Mouse (Mus musculus): Measurements from ENCODE around the gene Chtf18. TPM values are rescaled to one million over a fixed set of nuclear protein-coding genes. Genes with fewer than 3 reads are reported as not detected.

Gene Chtf18
- total RNA-seq (2014; fragmentation: Nextera tagmentation): 7.3 and 17.7 TPM in 2 replicates
- total RNA-seq (2017): 24.4 and 26.2 TPM in 2 replicates
- 80.9 and 89.1 TPM in 2 replicates for polyA plus RNA-seq (2012)

GRCm38 (mm10) chr17:25727265-25728008 lies at the start of gene Chtf18, which contains the start of gene Rpusd1:
TSS of gene Chtf18 (minus strand) at chr17:25727419.
TSS of gene Rpusd1 (plus strand) at chr17:25727670.
- no peaks in the 10 kb centered on the region for H3K9me3 ChIP-seq (replicated peaks)
- TF ChIP-seq GATA2 (IDR thresholded peaks at IDR 0.05; ENCODE audit: borderline replicate concordance, low read depth, low read length): no peak
- TF ChIP-seq GATA1 (IDR thresholded peaks at IDR 0.05; ENCODE audit: borderline replicate concordance, low read length): no peak
- TF ChIP-seq TAL1 (conservative IDR thresholded peaks at IDR 0.05; ENCODE audit: low read depth, low read length): no peak
- TF ChIP-seq POLR2AphosphoS5 (IDR thresholded peaks at IDR 0.05; ENCODE audit: insufficient replicate concordance, low read depth, low read length): no peak
- TF ChIP-seq CTCF (IDR thresholded peaks at IDR 0.05; ENCODE audit: low read depth, low read length): no peak
- peak; percentile 100 for DNase-seq (ENCODE audit: low spot score)
- H3K36me3 ChIP-seq (replicated peaks): peaks cover 76% of the 10 kb centered on the region
- H3K4me1 ChIP-seq (ENCODE audit: insufficient read depth, low read depth, low read length): peaks cover 50% of the 10 kb centered on the region
- no peaks in the 10 kb centered on the region; the same call in 1 of the 2 replicates for H3K27me3 ChIP-seq (ENCODE audit: insufficient read depth, low read length)
- peak within 1 kb of the TSS; percentile 91 for H3K4me3 ChIP-seq (ENCODE audit: low read depth, low read length)
- ATAC-seq (ENCODE audit: extremely low read depth, insufficient number of reproducible peaks, low FRiP score, poor library complexity, severe bottlenecking): peak; percentile 94

GRCm38 (mm10) chr17:25775318-25776062 lies 48.3 kb upstream of the Chtf18 start:
- H3K36me3 ChIP-seq (replicated peaks): peaks cover 58% of the 10 kb centered on the region
- H3K9me3 ChIP-seq (replicated peaks): no peaks in the 10 kb centered on the region
- TF ChIP-seq TAL1 (conservative IDR thresholded peaks at IDR 0.05; ENCODE audit: low read depth, low read length): no peak
- no peak for TF ChIP-seq GATA2 (IDR thresholded peaks at IDR 0.05; ENCODE audit: borderline replicate concordance, low read depth, low read length)
- no peak for TF ChIP-seq POLR2AphosphoS5 (IDR thresholded peaks at IDR 0.05; ENCODE audit: insufficient replicate concordance, low read depth, low read length)
- no peak for TF ChIP-seq CTCF (IDR thresholded peaks at IDR 0.05; ENCODE audit: low read depth, low read length)
- TF ChIP-seq GATA1 (IDR thresholded peaks at IDR 0.05; ENCODE audit: borderline replicate concordance, low read length): no peak
- no peak for DNase-seq (ENCODE audit: low spot score)
- no peak for ATAC-seq (ENCODE audit: extremely low read depth, insufficient number of reproducible peaks, low FRiP score, poor library complexity, severe bottlenecking)
- peaks cover 25% of the 10 kb centered on the region for H3K4me1 ChIP-seq (ENCODE audit: insufficient read depth, low read depth, low read length)
- peak overlapping the region; percentile 33; the same call in 1 of the 2 replicates for H3K4me3 ChIP-seq (ENCODE audit: low read depth, low read length)
- peaks cover 2% of the 10 kb centered on the region for H3K27me3 ChIP-seq (ENCODE audit: insufficient read depth, low read length)

- peak; percentile 67 for DNase-seq (ENCODE audit: low spot score)
- Histone ChIP-seq H3K4me3 (ENCODE audit: low read depth, low read length) (peak within 1 kb of the TSS; percentile 89), H3K4me1 (ENCODE audit: insufficient read depth, low read depth, low read length) (peaks cover 25% of the 10 kb centered on the region), H3K9me3 (replicated peaks) (no peaks in the 10 kb centered on the region), H3K36me3 (replicated peaks) (peaks cover 40% of the 10 kb centered on the region), H3K27me3 (ENCODE audit: insufficient read depth, low read length) (peaks cover 12% of the 10 kb centered on the region)
- TF ChIP-seq CTCF (IDR thresholded peaks at IDR 0.05; ENCODE audit: low read depth, low read length) (peak; percentile 84), GATA1 (IDR thresholded peaks at IDR 0.05; ENCODE audit: borderline replicate concordance, low read length) (no peak), POLR2AphosphoS5 (IDR thresholded peaks at IDR 0.05; ENCODE audit: insufficient replicate concordance, low read depth, low read length) (no peak), GATA2 (IDR thresholded peaks at IDR 0.05; ENCODE audit: borderline replicate concordance, low read depth, low read length) (no peak)
- ATAC-seq (ENCODE audit: extremely low read depth, insufficient number of reproducible peaks, low FRiP score, poor library complexity, severe bottlenecking): peak; percentile 63
Observed at GRCm38 (mm10) chr17:25773549-25774120, 46.4 kb upstream of the Chtf18 start, which contains the start of gene Narfl. TSS of gene Narfl (plus strand) at chr17:25773776.

- H3K36me3 ChIP-seq (replicated peaks): no peaks in the 10 kb centered on the region
- H3K4me1 ChIP-seq (ENCODE audit: insufficient read depth, low read depth, low read length): peaks cover 8% of the 10 kb centered on the region
- DNase-seq (ENCODE audit: low spot score) (no peak), ATAC-seq (ENCODE audit: extremely low read depth, insufficient number of reproducible peaks, low FRiP score, poor library complexity, severe bottlenecking) (no peak)
- no peak overlapping the region for H3K4me3 ChIP-seq (ENCODE audit: low read depth, low read length)
- H3K27me3 ChIP-seq (ENCODE audit: insufficient read depth, low read length): peaks cover 32% of the 10 kb centered on the region
- no peaks in the 10 kb centered on the region for H3K9me3 ChIP-seq (replicated peaks)
- TF ChIP-seq GATA2 (IDR thresholded peaks at IDR 0.05; ENCODE audit: borderline replicate concordance, low read depth, low read length) (no peak), POLR2AphosphoS5 (IDR thresholded peaks at IDR 0.05; ENCODE audit: insufficient replicate concordance, low read depth, low read length) (no peak), CTCF (IDR thresholded peaks at IDR 0.05; ENCODE audit: low read depth, low read length) (no peak), TAL1 (conservative IDR thresholded peaks at IDR 0.05; ENCODE audit: low read depth, low read length) (no peak), GATA1 (IDR thresholded peaks at IDR 0.05; ENCODE audit: borderline replicate concordance, low read length) (no peak)
Observed at GRCm38 (mm10) chr17:25769331-25769730, 42.1 kb upstream of the Chtf18 start.

- DNase-seq (ENCODE audit: low spot score) (no peak), ATAC-seq (ENCODE audit: extremely low read depth, insufficient number of reproducible peaks, low FRiP score, poor library complexity, severe bottlenecking) (no peak)
- H3K4me3 ChIP-seq (ENCODE audit: low read depth, low read length): no peak overlapping the region
- H3K9me3 ChIP-seq (replicated peaks): no peaks in the 10 kb centered on the region
- H3K36me3 ChIP-seq (replicated peaks): no peaks in the 10 kb centered on the region
- TF ChIP-seq GATA1 (IDR thresholded peaks at IDR 0.05; ENCODE audit: borderline replicate concordance, low read length): no peak
- no peak for TF ChIP-seq GATA2 (IDR thresholded peaks at IDR 0.05; ENCODE audit: borderline replicate concordance, low read depth, low read length)
- no peak for TF ChIP-seq TAL1 (conservative IDR thresholded peaks at IDR 0.05; ENCODE audit: low read depth, low read length)
- peaks cover 38% of the 10 kb centered on the region for H3K27me3 ChIP-seq (ENCODE audit: insufficient read depth, low read length)
- no peaks in the 10 kb centered on the region for H3K4me1 ChIP-seq (ENCODE audit: insufficient read depth, low read depth, low read length)
Observed at GRCm38 (mm10) chr17:25765886-25766285, 38.7 kb upstream of the Chtf18 start.

- Histone ChIP-seq H3K9me3 (replicated peaks) (no peaks in the 10 kb centered on the region), H3K4me1 (ENCODE audit: insufficient read depth, low read depth, low read length) (no peaks in the 10 kb centered on the region; the same call in 1 of the 2 replicates), H3K36me3 (replicated peaks) (no peaks in the 10 kb centered on the region), H3K4me3 (ENCODE audit: low read depth, low read length) (no peak overlapping the region), H3K27me3 (ENCODE audit: insufficient read depth, low read length) (peaks cover 32% of the 10 kb centered on the region)
- ATAC-seq (ENCODE audit: extremely low read depth, insufficient number of reproducible peaks, low FRiP score, poor library complexity, severe bottlenecking) (no peak), DNase-seq (ENCODE audit: low spot score) (no peak)
- TF ChIP-seq TAL1 (conservative IDR thresholded peaks at IDR 0.05; ENCODE audit: low read depth, low read length) (no peak), GATA1 (IDR thresholded peaks at IDR 0.05; ENCODE audit: borderline replicate concordance, low read length) (no peak), CTCF (IDR thresholded peaks at IDR 0.05; ENCODE audit: low read depth, low read length) (no peak)
Observed at GRCm38 (mm10) chr17:25762591-25762990, 35.4 kb upstream of the Chtf18 start.
